ENCODE assay signal across 23 mouse cellular contexts in genomic region chr6:89064977-89065580, GRCm38 (mm10).
A peak's percentile ranks its signal among the peaks of the same experiment; 100 is the strongest.
DNase-seq lines count a peak whose midpoint lies in the region; ATAC-seq and TF ChIP-seq lines count a peak whose summit lies in the region.
"Had no signal": no experiment of that assay in that cellular context is flagged by ENCODE, and none has a peak within 500 bp of the region (broad histone marks: within the 10 kb centered on the region; RNA-seq: fewer than 3 reads in every experiment).

No protein-coding gene starts in this region.

- H3K4me1 ChIP-seq in hindbrain, embryonic 10.5 days (replicated peaks), result peaks cover 18% of the 10 kb centered on the region
- H3K4me1 ChIP-seq in hindbrain, embryonic 11.5 days (replicated peaks; ENCODE audit: control insufficient read depth, insufficient read depth, low read length), result no peaks in the 10 kb centered on the region
- H3K4me1 ChIP-seq: embryonic facial prominence, embryonic 12.5 days; forebrain, embryonic 15.5 days; heart, embryonic 13.5 days; intestine, embryonic 15.5 days had no signal

- no peak overlapping the region for H3K4me2 ChIP-seq in hindbrain, embryonic 11.5 days (replicated peaks; ENCODE audit: low read depth, low read length)
- peak overlapping the region; percentile 48 for H3K4me2 ChIP-seq in myocyte (ENCODE audit: low read depth)
- H3K4me2 ChIP-seq: embryonic facial prominence, embryonic 12.5 days; forebrain, embryonic 15.5 days; heart, embryonic 13.5 days; hindbrain, embryonic 14.5 days; intestine, embryonic 15.5 days had no signal

- H3K9ac ChIP-seq in hindbrain, embryonic 11.5 days (ENCODE audit: low read depth, low read length), result no peak overlapping the region
- H3K9ac ChIP-seq: embryonic facial prominence, embryonic 12.5 days; forebrain, embryonic 15.5 days; heart, embryonic 13.5 days; hindbrain, embryonic 14.5 days; intestine, embryonic 15.5 days had no signal

- no peak overlapping the region for H3ac ChIP-seq in myocyte (ENCODE audit: control insufficient read depth, insufficient read length)

- H3K9me3 ChIP-seq in hindbrain, embryonic 10.5 days, result peaks cover 7% of the 10 kb centered on the region
- H3K9me3 ChIP-seq in hindbrain, embryonic 11.5 days (ENCODE audit: control insufficient read depth, low read length), result no peaks in the 10 kb centered on the region
- H3K9me3 ChIP-seq: forebrain, embryonic 15.5 days; G1E; heart, embryonic 13.5 days; intestine, embryonic 15.5 days had no signal

- no peaks in the 10 kb centered on the region for H3K27me3 ChIP-seq in hindbrain, embryonic 10.5 days (ENCODE audit: insufficient read depth, poor library complexity, severe bottlenecking)
- no peaks in the 10 kb centered on the region for H3K27me3 ChIP-seq in hindbrain, embryonic 11.5 days (ENCODE audit: control insufficient read depth, insufficient read depth, low read length)
- H3K27me3 ChIP-seq in myocyte (ENCODE audit: control insufficient read depth, insufficient read depth, insufficient read length), result no peaks in the 10 kb centered on the region
- H3K27me3 ChIP-seq: embryonic facial prominence, embryonic 12.5 days; forebrain, embryonic 15.5 days; heart, embryonic 13.5 days; intestine, embryonic 15.5 days had no signal

- H3K4me3 ChIP-seq in hindbrain, embryonic 10.5 days, result no peak overlapping the region
- no peak overlapping the region for H3K4me3 ChIP-seq in hindbrain, embryonic 11.5 days (ENCODE audit: low read depth, low read length)
- no peak overlapping the region for H3K4me3 ChIP-seq in myocyte
- H3K4me3 ChIP-seq: embryonic facial prominence, embryonic 12.5 days; forebrain, embryonic 10.5 days; forebrain, embryonic 15.5 days; heart, embryonic 13.5 days; intestine, embryonic 15.5 days had no signal

- TF ChIP-seq POLR2A in myocyte (IDR thresholded peaks at IDR 0.05; ENCODE audit: insufficient read length, low read depth), result no peak

- no peaks in the 10 kb centered on the region for H3K79me2 ChIP-seq in myocyte (ENCODE audit: control insufficient read depth, insufficient read depth)

- peak overlapping the region; percentile 62 for H3K27ac ChIP-seq in hindbrain, embryonic 10.5 days
- no peak overlapping the region for H3K27ac ChIP-seq in hindbrain, embryonic 11.5 days (ENCODE audit: low read depth, low read length)
- H3K27ac ChIP-seq: embryonic facial prominence, embryonic 12.5 days; forebrain, embryonic 10.5 days; forebrain, embryonic 15.5 days; heart, embryonic 13.5 days; hindbrain, embryonic 14.5 days; intestine, embryonic 15.5 days had no signal

- 81% methylated on average over 7 of the region's 7 CpGs for WGBS in hindbrain, embryonic 10.5 days
- 88% methylated on average over 7 of the region's 7 CpGs for WGBS in hindbrain, embryonic 11.5 days

- no peaks in the 10 kb centered on the region for H3K36me3 ChIP-seq in hindbrain, embryonic 10.5 days
- H3K36me3 ChIP-seq in hindbrain, embryonic 11.5 days (ENCODE audit: control insufficient read depth, insufficient read depth, low read length), result no peaks in the 10 kb centered on the region
- H3K36me3 ChIP-seq in myocyte (ENCODE audit: control insufficient read depth, insufficient read depth), result no peaks in the 10 kb centered on the region
- H3K36me3 ChIP-seq: embryonic facial prominence, embryonic 12.5 days; forebrain, embryonic 10.5 days; forebrain, embryonic 15.5 days; G1E; heart, embryonic 13.5 days; intestine, embryonic 15.5 days had no signal

- no peak for DNase-seq in hindbrain, embryonic 10.5 days (ENCODE audit: low spot score)
- DNase-seq in hindbrain, embryonic 11.5 days (ENCODE audit: low spot score), result no peak
- DNase-seq in 416B (ENCODE audit: low read depth), result peak; percentile 38
- peak; percentile 79 for DNase-seq in Muller cell, postnatal 12 days (ENCODE audit: inconsistent ontology term)
- no peak for DNase-seq in gastrocnemius, postnatal 4 days (ENCODE audit: low spot score in 2 of 2)
- DNase-seq: adrenal gland, postnatal 10 days; cerebellum, adult 11-12 months; cerebellum, adult 9-11 months; embryo, embryonic 11 days; gastrocnemius, postnatal 25 days; heart, adult 11 months; heart, postnatal 36 days; kidney, adult 18-20 months; kidney, postnatal 10 days had no signal

- ATAC-seq in hindbrain, embryonic 11.5 days (ENCODE audit: low FRiP score), result no peak
- ATAC-seq in erythroblast, adult 5-6 weeks (replicated peaks; ENCODE audit: low FRiP score, poor library complexity, severe bottlenecking), result no peak
- ATAC-seq: forebrain, embryonic 15.5 days; intestine, embryonic 15.5 days had no signal

TF ChIP-seq in myocyte, 11 proteins besides CTCF, POLR2A, EP300 and RAD21:
- TF ChIP-seq E2F4 (IDR thresholded peaks at IDR 0.05; ENCODE audit: insufficient read depth) (no peak), CEBPB (IDR thresholded peaks at IDR 0.05; ENCODE audit: insufficient read depth, poor library complexity, severe bottlenecking) (0 out of 2 replicates have a peak, but pooled peaks have one; percentile 23)

Comparison
In these comparisons a context has a peak if more than half of its experiments do, and no peak if none do; other contexts are left out.
1. DNase-seq: peak in 416B (single experiment) and Muller cell, postnatal 12 days (single experiment); none in hindbrain, embryonic 10.5 days (single experiment), hindbrain, embryonic 11.5 days (single experiment) and gastrocnemius, postnatal 4 days (0 of 2).